Comparison of ENCODE assay signal across 8 mouse cellular contexts in genomic region chr19:24452441-24452898, GRCm38 (mm10). TPM values are rescaled to one million over a fixed set of nuclear protein-coding genes. Genes with fewer than 3 reads are reported as not detected.
DNase-seq lines count a peak whose midpoint lies in the region; ATAC-seq lines count a peak whose summit lies in the region.

No protein-coding gene starts in this region.

- no peaks in the 10 kb centered on the region for H3K36me3 ChIP-seq in forebrain, embryonic 16.5 days (ENCODE audit: control insufficient read depth, insufficient read depth)
- H3K36me3 ChIP-seq in liver, embryonic 13.5 days, result no peaks in the 10 kb centered on the region

- H3K4me1 ChIP-seq in forebrain, embryonic 16.5 days (replicated peaks; ENCODE audit: control insufficient read depth, insufficient read depth, low read length), result peaks cover 9% of the 10 kb centered on the region
- peaks cover 41% of the 10 kb centered on the region for H3K4me1 ChIP-seq in liver, embryonic 13.5 days (replicated peaks)

- DNase-seq in cerebellum, adult 11 months, result no peak
- DNase-seq in c-Kit-positive CD71-negative TER-119-negative erythroid progenitor cells, embryonic 14.5 days (ENCODE audit: low read depth), result peak; percentile 22
- DNase-seq in liver, embryonic 13.5 days, result peak; percentile 47
- no peak for DNase-seq in ovary, postnatal 14 days (ENCODE audit: low spot score)
- no peak for DNase-seq in lung, postnatal 14 days
- DNase-seq in urinary bladder, postnatal 4 days (ENCODE audit: low spot score in 2 of 2), result no peak

- no peak overlapping the region for H3K9ac ChIP-seq in forebrain, embryonic 16.5 days (replicated peaks; ENCODE audit: low read depth, low read length)
- 0 out of 2 replicates have a peak overlapping the region, but pooled peaks have one; percentile 26 for H3K9ac ChIP-seq in liver, embryonic 13.5 days

- H3K9me3 ChIP-seq in forebrain, embryonic 16.5 days (ENCODE audit: control insufficient read depth, low read length), result no peaks in the 10 kb centered on the region
- no peaks in the 10 kb centered on the region for H3K9me3 ChIP-seq in liver, embryonic 13.5 days (replicated peaks)

- peak; percentile 56 for ATAC-seq in cerebellum, adult (ENCODE audit: insufficient number of reproducible peaks, low FRiP score, low TSS enrichment)
- peak; percentile 56 for ATAC-seq in forebrain, embryonic 16.5 days
- peak; percentile 92 for ATAC-seq in liver, embryonic 13.5 days (ENCODE audit: low read depth)

- no peaks in the 10 kb centered on the region for H3K27me3 ChIP-seq in forebrain, embryonic 16.5 days (replicated peaks; ENCODE audit: control insufficient read depth, insufficient read depth, low read length)
- no peaks in the 10 kb centered on the region for H3K27me3 ChIP-seq in liver, embryonic 13.5 days

- H3K4me3 ChIP-seq in forebrain, embryonic 16.5 days (replicated peaks; ENCODE audit: low read length), result no peak overlapping the region
- no peak overlapping the region for H3K4me3 ChIP-seq in liver, embryonic 13.5 days (replicated peaks)

- peak overlapping the region; percentile 56 for H3K27ac ChIP-seq in forebrain, embryonic 16.5 days (ENCODE audit: low read length)
- H3K27ac ChIP-seq in liver, embryonic 13.5 days, result no peak overlapping the region

- no peak overlapping the region for H3K4me2 ChIP-seq in forebrain, embryonic 16.5 days (ENCODE audit: low read length)
- no peak overlapping the region for H3K4me2 ChIP-seq in liver, embryonic 13.5 days

- 8% methylated on average over 3 of the region's 3 CpGs for WGBS in forebrain, embryonic 16.5 days
- WGBS in liver, embryonic 13.5 days (ENCODE audit: insufficient replicate concordance), result 19% methylated on average over 3 of the region's 3 CpGs

RNA-seq across cellular contexts. Expression of gene Fam122a, which starts 24.7 kb away (rescaled TPM):
- 47.8 and 50.2 TPM in 2 replicates for polyA plus RNA-seq in forebrain, embryonic 16.5 days (2015; fragmentation: Nextera tagmentation; extraction: Ambion mirVana)
- 29.7 and 34.6 TPM in 2 replicates for polyA plus RNA-seq in liver, embryonic 13.5 days (2015; fragmentation: Nextera tagmentation; extraction: Ambion mirVana)

Comparison
In these comparisons a context has a peak if more than half of its experiments do, and no peak if none do; other contexts are left out.
1. DNase-seq: peak in c-Kit-positive CD71-negative TER-119-negative erythroid progenitor cells, embryonic 14.5 days (single experiment) and liver, embryonic 13.5 days (single experiment); none in cerebellum, adult 11 months (single experiment), ovary, postnatal 14 days (single experiment), lung, postnatal 14 days (single experiment) and urinary bladder, postnatal 4 days (0 of 2).
2. Peak in every context shown above with its lines, with median percentiles within 50 percentile points of each other: ATAC-seq.